Mouse (Mus musculus): ENCODE results near the gene Arhgef17. TPM values are rescaled to one million over a fixed set of nuclear protein-coding genes. Genes with fewer than 3 reads are reported as not detected.

Gene Arhgef17
- polyA plus RNA-seq, 1 experiment = 59.0 TPM

- no peak for TF ChIP-seq CTCF (IDR thresholded peaks at IDR 0.05; ENCODE audit: insufficient read depth, low read length)
- no peak for TF ChIP-seq POLR2A (IDR thresholded peaks at IDR 0.05; ENCODE audit: borderline replicate concordance, extremely low read depth, low read depth, low read length)
- H3K4me1 ChIP-seq (ENCODE audit: control insufficient read depth, insufficient read depth, low read length) = 0 out of 2 replicates have a peak, but pooled peaks cover 11% of the 10 kb centered on the region
- 9% methylated on average over 53 of the region's 53 CpGs for WGBS
- H3K4me3 ChIP-seq (replicated peaks; ENCODE audit: extremely low read depth, low read depth, low read length) = peak overlapping the region; percentile 69
- DNase-seq = peak; percentile 76
Measured at GRCm38 (mm10) chr7:100930619-100931315, 1.1 kb downstream of the Arhgef17 start.

DNA sequence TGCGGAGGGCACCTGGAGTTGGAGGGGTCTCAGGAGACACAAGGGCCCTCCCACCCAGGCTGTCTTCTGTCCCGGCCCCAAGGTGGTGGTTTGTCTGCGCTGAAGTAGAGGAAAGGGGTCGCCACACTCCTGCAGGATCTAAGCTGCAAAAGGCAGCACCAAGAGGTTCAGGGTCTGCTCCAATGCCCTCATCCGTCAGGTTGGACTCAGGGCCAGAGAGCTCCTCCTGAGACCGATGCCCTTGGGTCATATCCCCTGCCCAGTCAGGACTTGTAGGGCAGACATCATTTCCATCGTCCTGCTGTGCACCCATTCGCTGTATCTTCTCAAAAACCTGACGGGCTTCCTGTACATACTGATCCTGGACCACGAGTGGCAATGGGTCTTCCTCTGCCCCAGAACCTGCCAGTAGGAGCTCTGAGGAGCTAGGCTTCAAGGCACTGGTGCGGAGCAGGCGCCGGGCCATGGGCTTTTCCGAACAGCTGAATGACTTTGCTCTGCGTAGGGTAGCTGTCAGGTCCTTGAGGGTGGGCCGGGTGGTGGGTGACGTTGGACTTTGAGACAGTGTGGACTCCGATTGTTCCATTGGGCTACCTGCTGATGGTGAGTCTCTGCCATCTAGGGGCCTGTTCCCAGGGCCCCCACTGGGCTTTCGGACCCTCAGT is 2.1 kb downstream of the Arhgef17 start:
- 0 out of 2 replicates have a peak, but pooled peaks cover 11% of the 10 kb centered on the region for H3K4me1 ChIP-seq (ENCODE audit: control insufficient read depth, insufficient read depth, low read length)
- WGBS = 69% methylated on average over 19 of the region's 19 CpGs
- TF ChIP-seq CTCF (IDR thresholded peaks at IDR 0.05; ENCODE audit: insufficient read depth, low read length) = no peak
- no peak for TF ChIP-seq POLR2A (IDR thresholded peaks at IDR 0.05; ENCODE audit: borderline replicate concordance, extremely low read depth, low read depth, low read length)
- peak overlapping the region; percentile 22 for H3K4me3 ChIP-seq (replicated peaks; ENCODE audit: extremely low read depth, low read depth, low read length)
- DNase-seq = no peak

- no peak for DNase-seq
- 45% methylated on average over 9 of the region's 9 CpGs for WGBS
Measured at GRCm38 (mm10) chr7:100928456-100928855, 3.5 kb downstream of the Arhgef17 start.

GRCm38 (mm10) chr7:100927287-100928000 is 4.5 kb downstream of the Arhgef17 start:
- DNase-seq = no peak
- WGBS = 32% methylated on average over 7 of the region's 7 CpGs
- Histone ChIP-seq H3K4me3 (replicated peaks; ENCODE audit: extremely low read depth, low read depth, low read length) (peak overlapping the region; percentile 27), H3K4me1 (ENCODE audit: control insufficient read depth, insufficient read depth, low read length) (0 out of 2 replicates have a peak, but pooled peaks cover 11% of the 10 kb centered on the region)
- TF ChIP-seq POLR2A (IDR thresholded peaks at IDR 0.05; ENCODE audit: borderline replicate concordance, extremely low read depth, low read depth, low read length) (no peak), CTCF (IDR thresholded peaks at IDR 0.05; ENCODE audit: insufficient read depth, low read length) (no peak)

More at GRCm38 (mm10) chr7:100928456-100928855, 3.5 kb downstream of the Arhgef17 start:
- Histone ChIP-seq H3K4me1 (ENCODE audit: control insufficient read depth, insufficient read depth, low read length) (0 out of 2 replicates have a peak, but pooled peaks cover 11% of the 10 kb centered on the region), H3K4me3 (replicated peaks; ENCODE audit: extremely low read depth, low read depth, low read length) (peak overlapping the region; percentile 49)
- TF ChIP-seq POLR2A (IDR thresholded peaks at IDR 0.05; ENCODE audit: borderline replicate concordance, extremely low read depth, low read depth, low read length) = no peak
- no peak for TF ChIP-seq CTCF (IDR thresholded peaks at IDR 0.05; ENCODE audit: insufficient read depth, low read length)

DNA sequence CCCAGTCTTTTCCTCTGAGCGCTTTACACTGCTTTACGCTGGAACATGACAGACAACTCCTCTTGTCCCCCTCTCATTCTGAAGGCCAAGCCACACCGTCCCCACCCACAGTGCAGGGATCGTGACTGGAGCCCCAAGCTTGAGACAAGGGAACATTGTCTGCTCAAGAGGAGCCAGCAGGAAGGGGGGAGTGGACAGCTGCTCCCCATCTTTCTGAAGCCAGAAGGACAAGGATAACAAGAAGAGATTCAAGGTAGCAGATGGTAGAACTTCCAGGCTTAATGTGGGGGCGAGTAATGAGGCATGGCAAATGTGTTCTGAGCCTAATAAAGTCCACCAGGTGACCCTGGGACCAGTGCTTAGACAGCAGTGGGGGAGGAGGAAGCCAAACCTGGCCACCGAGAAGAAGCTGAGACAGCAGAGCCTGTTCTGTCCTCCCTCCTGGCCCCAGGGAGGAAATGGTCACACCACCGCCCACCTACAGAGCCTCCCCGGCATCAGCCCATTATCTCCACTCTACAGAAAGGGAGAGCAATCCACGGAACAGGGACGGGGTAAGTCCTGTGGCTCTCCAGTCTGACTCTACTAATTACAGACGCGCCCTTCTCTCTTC is 5.5 kb downstream of the Arhgef17 start:
- H3K4me3 ChIP-seq (replicated peaks; ENCODE audit: extremely low read depth, low read depth, low read length) = peak overlapping the region; percentile 25
- DNase-seq = no peak
- WGBS = 32% methylated on average over 12 of the region's 12 CpGs
- H3K4me1 ChIP-seq (ENCODE audit: control insufficient read depth, insufficient read depth, low read length) = 0 out of 2 replicates have a peak, but pooled peaks cover 11% of the 10 kb centered on the region
- TF ChIP-seq POLR2A (IDR thresholded peaks at IDR 0.05; ENCODE audit: borderline replicate concordance, extremely low read depth, low read depth, low read length) (no peak), CTCF (IDR thresholded peaks at IDR 0.05; ENCODE audit: insufficient read depth, low read length) (no peak)

DNA sequence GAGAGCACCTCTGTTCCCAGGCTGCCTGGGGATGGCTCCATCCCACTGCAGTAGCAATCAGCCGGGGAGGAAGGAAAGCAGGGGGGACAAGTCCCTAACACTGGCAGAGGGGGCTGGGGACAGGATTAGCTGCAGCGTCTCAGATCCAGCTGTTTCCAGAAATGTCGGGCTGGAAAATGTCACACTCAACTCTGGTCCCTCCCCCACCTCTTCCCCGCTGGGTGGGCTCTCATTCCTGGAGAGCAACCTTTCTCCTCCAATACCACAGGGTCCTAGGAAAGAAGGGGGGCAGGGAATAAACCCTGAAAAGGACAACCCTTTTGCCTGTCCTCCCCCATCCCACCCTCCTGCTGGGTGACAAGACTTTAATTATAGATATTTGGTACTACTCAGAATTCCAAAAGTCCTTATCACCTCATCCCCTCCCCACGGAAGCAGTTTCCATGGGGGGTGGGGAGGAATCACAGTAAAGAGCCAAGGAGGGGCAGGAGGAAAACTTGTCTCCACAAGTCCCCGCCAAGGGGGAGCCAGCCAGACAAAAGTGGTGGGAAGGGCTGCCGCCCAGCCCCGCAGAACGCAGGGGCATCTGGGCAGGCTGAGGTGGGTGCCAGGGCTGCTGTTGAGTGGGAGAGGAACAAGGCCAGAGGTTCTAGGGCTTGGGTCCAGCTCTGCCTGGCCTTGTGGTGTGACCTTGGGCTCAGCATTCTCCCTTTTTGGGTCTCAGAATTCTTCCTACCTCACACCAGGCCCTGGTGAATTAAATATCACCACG is 7.0 kb downstream of the Arhgef17 start:
- no peak for TF ChIP-seq CTCF (IDR thresholded peaks at IDR 0.05; ENCODE audit: insufficient read depth, low read length)
- TF ChIP-seq POLR2A (IDR thresholded peaks at IDR 0.05; ENCODE audit: borderline replicate concordance, extremely low read depth, low read depth, low read length) = no peak
- no peak for DNase-seq
- H3K4me1 ChIP-seq (ENCODE audit: control insufficient read depth, insufficient read depth, low read length) = 0 out of 2 replicates have a peak, but pooled peaks cover 5% of the 10 kb centered on the region
- WGBS = 52% methylated on average over 10 of the region's 10 CpGs
- H3K4me3 ChIP-seq (replicated peaks; ENCODE audit: extremely low read depth, low read depth, low read length) = no peak overlapping the region

GRCm38 (mm10) chr7:100924200-100924599 is 7.7 kb downstream of the Arhgef17 start:
- WGBS = 71% methylated on average over 5 of the region's 5 CpGs
- Histone ChIP-seq H3K4me1 (ENCODE audit: control insufficient read depth, insufficient read depth, low read length) (0 out of 2 replicates have a peak, but pooled peaks cover 4% of the 10 kb centered on the region), H3K4me3 (replicated peaks; ENCODE audit: extremely low read depth, low read depth, low read length) (no peak overlapping the region)
- DNase-seq = no peak
- TF ChIP-seq CTCF (IDR thresholded peaks at IDR 0.05; ENCODE audit: insufficient read depth, low read length) (no peak), POLR2A (IDR thresholded peaks at IDR 0.05; ENCODE audit: borderline replicate concordance, extremely low read depth, low read depth, low read length) (no peak)

GRCm38 (mm10) chr7:100922907-100923306 is 9.0 kb downstream of the Arhgef17 start:
- TF ChIP-seq POLR2A (IDR thresholded peaks at IDR 0.05; ENCODE audit: borderline replicate concordance, extremely low read depth, low read depth, low read length) (no peak), CTCF (IDR thresholded peaks at IDR 0.05; ENCODE audit: insufficient read depth, low read length) (no peak)
- Histone ChIP-seq H3K4me3 (replicated peaks; ENCODE audit: extremely low read depth, low read depth, low read length) (no peak overlapping the region), H3K4me1 (ENCODE audit: control insufficient read depth, insufficient read depth, low read length) (peaks cover 5% of the 10 kb centered on the region; the same call in 1 of the 2 replicates)
- 69% methylated on average over 4 of the region's 4 CpGs for WGBS
- no peak for DNase-seq
